Mouse (Mus musculus): ENCODE results near the gene Scaf4.

- TF ChIP-seq ZNF384 (IDR thresholded peaks at IDR 0.05; ENCODE audit: low read depth, low read length), result no peak
- TF ChIP-seq MAFK (IDR thresholded peaks at IDR 0.05; ENCODE audit: insufficient read depth, low read depth, low read length), result no peak
Observed at GRCm38 (mm10) chr16:90282620-90283265, 1.6 kb downstream of the Scaf4 start.

Data from ES-E14 (cell line).